Mouse (Mus musculus) stomach, postnatal 0 days (tissue): ENCODE data around the gene Dmbx1.

ENCODE experiments used
- CTCF ChIP-seq: IDR thresholded peaks from 2 replicates; pipeline ENCODE4 v1.5.1; 2016; ENCODE audit warnings: antibody characterized with exemption, low read depth, mild to moderate bottlenecking, moderate library complexity
- EP300 ChIP-seq: optimal IDR thresholded peaks from 2 replicates; pipeline ENCODE3; 2016; ENCODE audit warnings: antibody characterized with exemption

GRCm38 (mm10) chr4:115897901-115898631 is 41.7 kb downstream of the Dmbx1 start:
- TF ChIP-seq CTCF (peak; percentile 50), EP300 (no peak)
